Mouse (Mus musculus) cortical plate, adult 2 months (tissue): ENCODE results near the gene Lmntd2.

ENCODE experiments used
- CTCF ChIP-seq: fragments of 200-500 bp; IDR thresholded peaks from 2 replicates; pipeline ENCODE4 v1.5.1; 2011; ENCODE audit warnings: mild to moderate bottlenecking, control low read depth, low read length; ENCODE audit not compliant: insufficient read depth; ENCODE audit errors: extremely low read depth
- POLR2A ChIP-seq: fragments of 200-500 bp; IDR thresholded peaks from 2 replicates; pipeline ENCODE4 v1.6.1; 2011; ENCODE audit warnings: mild to moderate bottlenecking, low read length, control low read depth; ENCODE audit not compliant: insufficient read depth; ENCODE audit errors: extremely low read depth

DNA sequence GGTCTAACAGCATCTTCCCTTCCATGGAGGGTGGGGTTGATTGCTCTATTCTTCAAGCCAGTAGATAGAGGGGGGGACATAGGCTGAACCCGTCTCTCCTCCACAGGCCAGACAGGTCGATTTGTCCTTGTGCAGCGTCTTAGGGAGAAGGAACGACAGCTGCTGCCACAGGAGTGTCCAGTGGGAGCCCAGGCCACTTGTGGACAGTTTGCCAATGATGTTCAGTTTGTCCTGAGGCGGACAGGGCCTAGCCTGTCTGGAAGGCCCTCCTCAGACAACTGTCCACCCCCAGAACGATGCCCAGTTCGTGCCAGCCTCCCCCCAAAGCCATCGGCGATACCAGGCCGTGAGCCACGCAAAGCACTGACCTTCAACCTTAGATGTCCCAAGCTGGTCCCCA lies 3.0 kb upstream of the Lmntd2 start:
- TF ChIP-seq CTCF (no peak), POLR2A (no peak)
